Mouse (Mus musculus) neural tube, embryonic 11.5 days (tissue): ENCODE measurements at regions not wholly inside any gene's neighbourhood (a gene's known extent, or its start where the extent isn't known, plus 50 kb on each side); places are given as distances from the start of the nearest gene placed in this dataset.

Source experiments
- ATAC-seq: fragments of 200-750 bp; cut with Nextera tagmentation; 2 replicates; pipeline ENCODE4 v1.8.0; 2017; ENCODE audit warnings: moderate number of reproducible peaks, mild to moderate bottlenecking, moderate TSS enrichment, moderate library complexity; ENCODE audit not compliant: insufficient read depth, low FRiP score, low TSS enrichment
- DNase-seq: peaks from one replicate; pipeline ENCODE4 v3.0.0-alpha.2; 2015; ENCODE audit warnings: low spot score
- H3K27ac ChIP-seq: fragments of 300-500 bp; sonication (generic); 2 replicates; pipeline ENCODE4 v1.5.1; 2014; ENCODE audit warnings: low read depth, mild to moderate bottlenecking, low read length
- H3K27me3 ChIP-seq: fragments of 300-500 bp; sonication (generic); 2 replicates; pipeline ENCODE4 v1.6.1; 2014; ENCODE audit warnings: mild to moderate bottlenecking, low read length, mixed read lengths; ENCODE audit not compliant: control insufficient read depth, insufficient read depth
- H3K36me3 ChIP-seq: fragments of 300-500 bp; sonication (generic); 2 replicates; pipeline ENCODE4 v1.6.1; 2014; ENCODE audit warnings: mild to moderate bottlenecking, low read length, moderate library complexity, mixed read lengths; ENCODE audit not compliant: control insufficient read depth, insufficient read depth
- H3K4me1 ChIP-seq: fragments of 300-500 bp; sonication (generic); 2 replicates; pipeline ENCODE4 v1.6.1; 2014; ENCODE audit warnings: low read length, mixed read lengths; ENCODE audit not compliant: control insufficient read depth, insufficient read depth
- H3K4me2 ChIP-seq: fragments of 300-500 bp; sonication (generic); 2 replicates; pipeline ENCODE4 v1.6.1; 2014; ENCODE audit warnings: low read depth, mild to moderate bottlenecking, moderate library complexity
- H3K4me3 ChIP-seq: fragments of 300-500 bp; sonication (generic); 2 replicates; pipeline ENCODE4 v1.5.1; 2014; ENCODE audit warnings: low read depth, low read length
- H3K9ac ChIP-seq: fragments of 300-500 bp; sonication (generic); 2 replicates; pipeline ENCODE4 v1.6.1; 2014; ENCODE audit warnings: mild to moderate bottlenecking, low read length
- H3K9me3 ChIP-seq: fragments of 300-500 bp; sonication (generic); 2 replicates; pipeline ENCODE4 v1.6.1; 2016; ENCODE audit warnings: low read length; ENCODE audit not compliant: control insufficient read depth
- WGBS: fragments of 180-500 bp; shearing (Covaris S2); extraction: QIAGEN DNeasy Blood & Tissue Kit; methylation state at CpG from one replicate; pipeline ENCODE4 v1.1.7; 2014; 5-methylcytosine and 5-hydroxymethylcytosine counted together

- no peak for DNase-seq
Measured at GRCm38 (mm10) chr13:97538441-97538840, 222.0 kb downstream of the Gm10260 start.

GRCm38 (mm10) chr13:97537686-97538085 lies 222.7 kb downstream of the Gm10260 start:
- ATAC-seq (no peak), DNase-seq (no peak)
- Histone ChIP-seq H3K27me3 (no peaks in the 10 kb centered on the region), H3K4me2 (no peak overlapping the region), H3K4me1 (peaks cover 3% of the 10 kb centered on the region; the same call in 1 of the 2 replicates), H3K9ac (no peak overlapping the region), H3K4me3 (no peak overlapping the region), H3K9me3 (no peaks in the 10 kb centered on the region), H3K36me3 (no peaks in the 10 kb centered on the region), H3K27ac (no peak overlapping the region)
- 77% methylated on average over 7 of the region's 7 CpGs for WGBS

More at GRCm38 (mm10) chr13:97538441-97538840, 222.0 kb downstream of the Gm10260 start:
- Histone ChIP-seq H3K9me3 (no peaks in the 10 kb centered on the region), H3K4me3 (no peak overlapping the region), H3K36me3 (no peaks in the 10 kb centered on the region), H3K9ac (no peak overlapping the region), H3K4me1 (peaks cover 3% of the 10 kb centered on the region; the same call in 1 of the 2 replicates), H3K4me2 (no peak overlapping the region), H3K27me3 (no peaks in the 10 kb centered on the region), H3K27ac (no peak overlapping the region)
- no peak for ATAC-seq
- WGBS = 95% methylated on average over 7 of the region's 7 CpGs

- DNase-seq = no peak
Measured at GRCm38 (mm10) chr13:97537206-97537605, 223.2 kb downstream of the Gm10260 start.

GRCm38 (mm10) chr13:97533896-97534666 lies 226.4 kb downstream of the Gm10260 start:
- no peak overlapping the region for H3K4me2 ChIP-seq
- DNase-seq (no peak), ATAC-seq (no peak)
- H3K27ac ChIP-seq = no peak overlapping the region
- no peak overlapping the region for H3K9ac ChIP-seq
- 83% methylated on average over 11 of the region's 11 CpGs for WGBS
- no peak overlapping the region for H3K4me3 ChIP-seq
- no peaks in the 10 kb centered on the region for H3K27me3 ChIP-seq
- H3K9me3 ChIP-seq = no peaks in the 10 kb centered on the region
- H3K36me3 ChIP-seq = no peaks in the 10 kb centered on the region
- H3K4me1 ChIP-seq = no peaks in the 10 kb centered on the region

More at GRCm38 (mm10) chr13:97537206-97537605, 223.2 kb downstream of the Gm10260 start:
- Histone ChIP-seq H3K27ac (no peak overlapping the region), H3K9me3 (no peaks in the 10 kb centered on the region), H3K27me3 (no peaks in the 10 kb centered on the region), H3K4me2 (no peak overlapping the region), H3K36me3 (no peaks in the 10 kb centered on the region), H3K4me1 (peaks cover 3% of the 10 kb centered on the region; the same call in 1 of the 2 replicates), H3K9ac (no peak overlapping the region), H3K4me3 (no peak overlapping the region)
- WGBS = 72% methylated on average over 11 of the region's 11 CpGs
- no peak for ATAC-seq

GRCm38 (mm10) chr13:97531181-97531580 lies 229.3 kb downstream of the Gm10260 start:
- Histone ChIP-seq H3K4me3 (no peak overlapping the region), H3K4me1 (no peaks in the 10 kb centered on the region), H3K36me3 (no peaks in the 10 kb centered on the region), H3K27me3 (no peaks in the 10 kb centered on the region), H3K4me2 (no peak overlapping the region), H3K9ac (no peak overlapping the region), H3K9me3 (no peaks in the 10 kb centered on the region), H3K27ac (no peak overlapping the region)
- ATAC-seq = no peak
- DNase-seq = no peak
- WGBS = 93% methylated on average over 2 of the region's 2 CpGs

GRCm38 (mm10) chr13:97530570-97530969 lies 229.9 kb downstream of the Gm10260 start:
- H3K27me3 ChIP-seq = no peaks in the 10 kb centered on the region
- H3K36me3 ChIP-seq = no peaks in the 10 kb centered on the region
- 54% methylated on average over 2 of the region's 2 CpGs for WGBS
- H3K4me1 ChIP-seq = no peaks in the 10 kb centered on the region
- DNase-seq (no peak), ATAC-seq (no peak)
- H3K4me2 ChIP-seq = no peak overlapping the region
- H3K9me3 ChIP-seq = no peaks in the 10 kb centered on the region
- no peak overlapping the region for H3K9ac ChIP-seq
- H3K27ac ChIP-seq = no peak overlapping the region
- no peak overlapping the region for H3K4me3 ChIP-seq

GRCm38 (mm10) chr13:97527958-97528357 lies 232.5 kb downstream of the Gm10260 start:
- DNase-seq (no peak), ATAC-seq (no peak)
- Histone ChIP-seq H3K27me3 (no peaks in the 10 kb centered on the region), H3K4me3 (no peak overlapping the region), H3K27ac (no peak overlapping the region), H3K36me3 (no peaks in the 10 kb centered on the region), H3K9me3 (no peaks in the 10 kb centered on the region), H3K9ac (no peak overlapping the region), H3K4me2 (no peak overlapping the region), H3K4me1 (peaks cover 7% of the 10 kb centered on the region; the same call in 1 of the 2 replicates)
- WGBS = 85% methylated on average over 2 of the region's 2 CpGs

- peaks cover 7% of the 10 kb centered on the region; the same call in 1 of the 2 replicates for H3K4me1 ChIP-seq
- ATAC-seq = no peak
- no peak for DNase-seq
- H3K9me3 ChIP-seq = no peaks in the 10 kb centered on the region
- no peak overlapping the region for H3K4me3 ChIP-seq
- no peak overlapping the region for H3K27ac ChIP-seq
- H3K27me3 ChIP-seq = no peaks in the 10 kb centered on the region
- 68% methylated on average over 7 of the region's 7 CpGs for WGBS
- H3K36me3 ChIP-seq = no peaks in the 10 kb centered on the region
- H3K9ac ChIP-seq = no peak overlapping the region
- H3K4me2 ChIP-seq = no peak overlapping the region
Measured at GRCm38 (mm10) chr13:97524847-97525434, 235.5 kb downstream of the Gm10260 start.
